Mouse (Mus musculus): ENCODE measurements around the gene Slc19a1. TPM values are rescaled to one million over a fixed set of nuclear protein-coding genes. Genes with fewer than 3 reads are reported as not detected.

The Slc19a1 gene
- polyA plus RNA-seq, 1 experiment, result 40.8 TPM

GRCm38 (mm10) chr10:77103689-77104088 is 71.6 kb downstream of the Slc19a1 start:
- no peak for TF ChIP-seq GATA1 (IDR thresholded peaks at IDR 0.05; ENCODE audit: low read length)

GRCm38 (mm10) chr10:77104327-77104726 is 72.3 kb downstream of the Slc19a1 start:
- no peak for TF ChIP-seq GATA1 (IDR thresholded peaks at IDR 0.05; ENCODE audit: low read length)

GRCm38 (mm10) chr10:77108106-77108505 is 76.1 kb downstream of the Slc19a1 start:
- TF ChIP-seq GATA1 (IDR thresholded peaks at IDR 0.05; ENCODE audit: low read length), result no peak

GRCm38 (mm10) chr10:77110010-77110409 is 78.0 kb downstream of the Slc19a1 start:
- TF ChIP-seq GATA1 (IDR thresholded peaks at IDR 0.05; ENCODE audit: low read length), result no peak

Other genes with a start within 250 kb of the Slc19a1 start
- 0.31 and 0.42 TPM in 2 replicates for gene Pcbp3, start 70.4 kb upstream of the Slc19a1 start, polyA plus RNA-seq (2012)
- 202 and 252 TPM in 2 replicates for gene Col18a1, start 134.3 kb downstream of the Slc19a1 start, polyA plus RNA-seq (2012)
- 54.4 and 57.8 TPM in 2 replicates for gene Pofut2, start 227.0 kb downstream of the Slc19a1 start, polyA plus RNA-seq (2012)

Measured in G1E-ER4 (cell line).